Mouse (Mus musculus): ENCODE data around the gene Slc17a6. TPM values are rescaled to one million over a fixed set of nuclear protein-coding genes. Genes with fewer than 3 reads are reported as not detected.

Slc17a6 gene
- polyA plus RNA-seq (2012; rRNA removed), result not detected in 2 replicates

DNA sequence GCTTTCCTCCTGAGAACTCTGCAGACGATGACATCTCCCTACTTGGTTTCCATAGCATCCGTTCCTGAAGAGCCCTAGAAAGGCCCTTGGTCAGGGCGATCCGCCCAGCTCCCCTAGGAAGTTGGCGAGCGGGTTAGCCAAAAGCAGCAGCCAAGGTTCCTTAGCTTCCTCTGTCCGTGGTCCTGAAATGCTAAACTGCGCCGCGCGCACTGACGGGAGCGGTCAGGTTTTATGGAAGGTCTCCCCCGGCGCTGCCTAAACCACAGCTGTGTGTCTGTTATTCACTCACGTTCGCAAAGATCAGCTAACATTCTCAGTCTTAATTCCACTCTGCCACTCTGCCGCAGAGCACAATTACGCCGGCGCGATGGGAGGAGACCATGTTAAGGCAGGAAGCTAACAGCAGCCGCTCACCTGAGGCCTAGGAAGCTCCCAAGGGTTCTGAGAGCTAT lies at the start of gene Slc17a6:
Gene Slc17a6, plus strand, starts transcription at position 313 of the 452 bp plus-strand sequence.

Other genes starting within 250 kb of the Slc17a6 start
- 0.35 and 0.38 TPM in 2 replicates for gene Ano5, start 111.0 kb upstream of the Slc17a6 start, polyA plus RNA-seq (2012; rRNA removed)
- 3.8 and 4.4 TPM in 2 replicates for gene Gas2, start 240.0 kb downstream of the Slc17a6 start, polyA plus RNA-seq (2012; rRNA removed)
- 34.3 and 44.7 TPM in 2 replicates for gene Fancf, start 240.3 kb downstream of the Slc17a6 start, polyA plus RNA-seq (2012; rRNA removed)

Data from ovary, adult 2 months (tissue).